Mouse (Mus musculus) limb, embryonic 14.5 days (tissue): ENCODE data around the gene Trap1. TPM values are rescaled to one million over a fixed set of nuclear protein-coding genes. Genes with fewer than 3 reads are reported as not detected.
A peak's percentile ranks its signal among the peaks of the same experiment; 100 is the strongest.

Experiments used
- ATAC-seq: fragments of 200-750 bp; cut with Nextera tagmentation; 2 replicates; pipeline ENCODE4 v1.8.0; 2017; ENCODE audit warnings: low read depth, moderate number of reproducible peaks, moderate TSS enrichment; ENCODE audit not compliant: low FRiP score
- DNase-seq: peaks from one replicate; pipeline ENCODE4 v3.0.0-alpha.2; 2015; ENCODE audit warnings: low spot score
- H3K27ac ChIP-seq: fragments of 300-500 bp; sonication (generic); replicated peaks from 2 replicates; pipeline ENCODE4 v1.5.1; 2014; ENCODE audit warnings: low read depth, mild to moderate bottlenecking, low read length, moderate library complexity, mixed read lengths
- H3K27me3 ChIP-seq: fragments of 300-500 bp; sonication (generic); 2 replicates; pipeline ENCODE4 v1.6.1; 2014; ENCODE audit warnings: low read length, mixed read lengths; ENCODE audit not compliant: control insufficient read depth, insufficient read depth
- H3K36me3 ChIP-seq: fragments of 300-500 bp; sonication (generic); 2 replicates; pipeline ENCODE4 v1.6.1; 2014; ENCODE audit warnings: mild to moderate bottlenecking, low read length, moderate library complexity, mixed read lengths; ENCODE audit not compliant: control insufficient read depth, insufficient read depth
- H3K4me1 ChIP-seq: fragments of 300-500 bp; sonication (generic); 2 replicates; pipeline ENCODE4 v1.6.1; 2014; ENCODE audit warnings: antibody characterized with exemption, low read length, mixed read lengths; ENCODE audit not compliant: control insufficient read depth, insufficient read depth
- H3K4me2 ChIP-seq: fragments of 300-500 bp; sonication (generic); replicated peaks from 2 replicates; pipeline ENCODE4 v1.6.1; 2014; ENCODE audit warnings: low read depth, mild to moderate bottlenecking, low read length, moderate library complexity; ENCODE audit not compliant: severe bottlenecking
- H3K4me3 ChIP-seq: fragments of 300-500 bp; sonication (generic); replicated peaks from 2 replicates; pipeline ENCODE4 v1.5.1; 2014; ENCODE audit warnings: low read length
- H3K9ac ChIP-seq: fragments of 300-500 bp; sonication (generic); 2 replicates; pipeline ENCODE4 v1.6.1; 2014; ENCODE audit warnings: mild to moderate bottlenecking, low read depth, low read length, moderate library complexity; ENCODE audit not compliant: severe bottlenecking
- H3K9me3 ChIP-seq: fragments of 300-500 bp; sonication (generic); 2 replicates; pipeline ENCODE4 v1.6.1; 2016; ENCODE audit warnings: low read length; ENCODE audit not compliant: control insufficient read depth
- POLR2A ChIP-seq: fragments of 200-500 bp; IDR thresholded peaks from 2 replicates; pipeline ENCODE4 v1.8.0; 2012; ENCODE audit warnings: inconsistent platforms, mild to moderate bottlenecking, moderate library complexity, borderline replicate concordance; ENCODE audit not compliant: insufficient read depth, insufficient read length; ENCODE audit errors: extremely low read depth
- WGBS: fragments of 180-500 bp; shearing (Covaris S2); extraction: QIAGEN DNeasy Blood & Tissue Kit; methylation state at CpG from one replicate; pipeline ENCODE4 v1.1.7; 2014; 5-methylcytosine and 5-hydroxymethylcytosine counted together
- polyA plus RNA-seq, 2 experiments: library from polyadenylated mRNA; depleted of rRNA in 1 of 2; stranded (reverse) in 1 of 2; unstranded in 1 of 2; fragments of >200 nt; fragmentation: Nextera tagmentation in 1 of 2; extraction: Ambion mirVana in 1 of 2; gene quantifications; 2 replicates each; pipeline versions ENCODE4 v1.2.1 to v1.2.3; 2012 to 2014

The Trap1 gene
- 87.6 and 95.6 TPM in 2 replicates for polyA plus RNA-seq (2012; rRNA removed)
- 82.8 and 86.6 TPM in 2 replicates for polyA plus RNA-seq (2014; fragmentation: Nextera tagmentation; extraction: Ambion mirVana)

- Histone ChIP-seq H3K27me3 (no peaks in the 10 kb centered on the region), H3K4me1 (peaks cover 7% of the 10 kb centered on the region), H3K4me3 (peak within 1 kb of the TSS; percentile 92), H3K9me3 (no peaks in the 10 kb centered on the region), H3K4me2 (peak within 1 kb of the TSS; percentile 66), H3K27ac (peak within 1 kb of the TSS; percentile 82), H3K9ac (peak within 1 kb of the TSS; percentile 87), H3K36me3 (peaks cover 6% of the 10 kb centered on the region)
- peak; percentile 67; the same call in 1 of the 2 replicates for TF ChIP-seq POLR2A
- peak; percentile 95 for ATAC-seq
- under 1% methylated on average over 57 of the region's 58 CpGs for WGBS
- DNase-seq: peak; percentile 89
Observed at GRCm38 (mm10) chr16:4077384-4078061, at the start of gene Trap1. Gene Trap1 (minus strand): TSS chr16:4077827.

GRCm38 (mm10) chr16:4117072-4117471 lies 39.4 kb upstream of the Trap1 start:
- Histone ChIP-seq H3K36me3 (peaks cover 88% of the 10 kb centered on the region), H3K9ac (no peak overlapping the region), H3K4me2 (no peak overlapping the region), H3K4me1 (no peaks in the 10 kb centered on the region), H3K9me3 (no peaks in the 10 kb centered on the region), H3K27me3 (no peaks in the 10 kb centered on the region), H3K4me3 (no peak overlapping the region), H3K27ac (no peak overlapping the region)
- over 99% methylated on average over 4 of the region's 4 CpGs for WGBS
- TF ChIP-seq POLR2A: no peak
- ATAC-seq (no peak), DNase-seq (no peak)

GRCm38 (mm10) chr16:4100374-4100773 lies 22.7 kb upstream of the Trap1 start:
- H3K9ac ChIP-seq: no peak overlapping the region
- no peak overlapping the region for H3K4me2 ChIP-seq
- H3K9me3 ChIP-seq: no peaks in the 10 kb centered on the region
- H3K4me1 ChIP-seq: no peaks in the 10 kb centered on the region
- no peak overlapping the region for H3K27ac ChIP-seq
- WGBS: 88% methylated on average over 2 of the region's 2 CpGs
- no peak overlapping the region for H3K4me3 ChIP-seq
- H3K27me3 ChIP-seq: no peaks in the 10 kb centered on the region
- peaks cover 60% of the 10 kb centered on the region for H3K36me3 ChIP-seq
- no peak for TF ChIP-seq POLR2A
- no peak for ATAC-seq
- DNase-seq: no peak

GRCm38 (mm10) chr16:4097521-4097920 lies 19.9 kb upstream of the Trap1 start:
- Histone ChIP-seq H3K9me3 (no peaks in the 10 kb centered on the region), H3K4me1 (no peaks in the 10 kb centered on the region), H3K27me3 (no peaks in the 10 kb centered on the region), H3K4me2 (no peak overlapping the region), H3K27ac (no peak overlapping the region), H3K9ac (no peak overlapping the region), H3K36me3 (peaks cover 80% of the 10 kb centered on the region), H3K4me3 (no peak overlapping the region)
- ATAC-seq: no peak
- no peak for DNase-seq
- no peak for TF ChIP-seq POLR2A
- 93% methylated on average over 1 of the region's 1 CpGs for WGBS

- no peak for TF ChIP-seq POLR2A
- no peak for ATAC-seq
- peaks cover 85% of the 10 kb centered on the region for H3K36me3 ChIP-seq
Observed at GRCm38 (mm10) chr16:4096898-4097297, 19.3 kb upstream of the Trap1 start.

More at GRCm38 (mm10) chr16:4096898-4097297, 19.3 kb upstream of the Trap1 start:
- DNase-seq: no peak
- Histone ChIP-seq H3K4me2 (no peak overlapping the region), H3K27me3 (no peaks in the 10 kb centered on the region), H3K9ac (no peak overlapping the region), H3K4me1 (no peaks in the 10 kb centered on the region), H3K27ac (no peak overlapping the region), H3K9me3 (no peaks in the 10 kb centered on the region), H3K4me3 (no peak overlapping the region)
